Mouse (Mus musculus) limb, embryonic 14.5 days (tissue): ENCODE data around the gene Mroh3. TPM values are rescaled to one million over a fixed set of nuclear protein-coding genes. Genes with fewer than 3 reads are reported as not detected.

Source experiments
- ATAC-seq: fragments of 200-750 bp; cut with Nextera tagmentation; 2 replicates; pipeline ENCODE4 v1.8.0; 2017; ENCODE audit warnings: low read depth, moderate number of reproducible peaks, moderate TSS enrichment; ENCODE audit not compliant: low FRiP score
- DNase-seq: peaks from one replicate; pipeline ENCODE4 v3.0.0-alpha.2; 2015; ENCODE audit warnings: low spot score
- H3K27ac ChIP-seq: fragments of 300-500 bp; sonication (generic); replicated peaks from 2 replicates; pipeline ENCODE4 v1.5.1; 2014; ENCODE audit warnings: low read depth, mild to moderate bottlenecking, low read length, moderate library complexity, mixed read lengths
- H3K27me3 ChIP-seq: fragments of 300-500 bp; sonication (generic); 2 replicates; pipeline ENCODE4 v1.6.1; 2014; ENCODE audit warnings: low read length, mixed read lengths; ENCODE audit not compliant: control insufficient read depth, insufficient read depth
- H3K36me3 ChIP-seq: fragments of 300-500 bp; sonication (generic); 2 replicates; pipeline ENCODE4 v1.6.1; 2014; ENCODE audit warnings: mild to moderate bottlenecking, low read length, moderate library complexity, mixed read lengths; ENCODE audit not compliant: control insufficient read depth, insufficient read depth
- H3K4me1 ChIP-seq: fragments of 300-500 bp; sonication (generic); 2 replicates; pipeline ENCODE4 v1.6.1; 2014; ENCODE audit warnings: antibody characterized with exemption, low read length, mixed read lengths; ENCODE audit not compliant: control insufficient read depth, insufficient read depth
- H3K4me2 ChIP-seq: fragments of 300-500 bp; sonication (generic); replicated peaks from 2 replicates; pipeline ENCODE4 v1.6.1; 2014; ENCODE audit warnings: low read depth, mild to moderate bottlenecking, low read length, moderate library complexity; ENCODE audit not compliant: severe bottlenecking
- H3K4me3 ChIP-seq: fragments of 300-500 bp; sonication (generic); replicated peaks from 2 replicates; pipeline ENCODE4 v1.5.1; 2014; ENCODE audit warnings: low read length
- H3K9ac ChIP-seq: fragments of 300-500 bp; sonication (generic); 2 replicates; pipeline ENCODE4 v1.6.1; 2014; ENCODE audit warnings: mild to moderate bottlenecking, low read depth, low read length, moderate library complexity; ENCODE audit not compliant: severe bottlenecking
- H3K9me3 ChIP-seq: fragments of 300-500 bp; sonication (generic); 2 replicates; pipeline ENCODE4 v1.6.1; 2016; ENCODE audit warnings: low read length; ENCODE audit not compliant: control insufficient read depth
- POLR2A ChIP-seq: fragments of 200-500 bp; IDR thresholded peaks from 2 replicates; pipeline ENCODE4 v1.8.0; 2012; ENCODE audit warnings: inconsistent platforms, mild to moderate bottlenecking, moderate library complexity, borderline replicate concordance; ENCODE audit not compliant: insufficient read depth, insufficient read length; ENCODE audit errors: extremely low read depth
- WGBS: fragments of 180-500 bp; shearing (Covaris S2); extraction: QIAGEN DNeasy Blood & Tissue Kit; methylation state at CpG from one replicate; pipeline ENCODE4 v1.1.7; 2014; 5-methylcytosine and 5-hydroxymethylcytosine counted together
- polyA plus RNA-seq, 2 experiments: library from polyadenylated mRNA; depleted of rRNA in 1 of 2; stranded (reverse) in 1 of 2; unstranded in 1 of 2; fragments of >200 nt; fragmentation: Nextera tagmentation in 1 of 2; extraction: Ambion mirVana in 1 of 2; gene quantifications; 2 replicates each; pipeline versions ENCODE4 v1.2.1 to v1.2.3; 2012 to 2014

Gene Mroh3
- polyA plus RNA-seq, 2 experiments = 0.17 to 0.68 TPM

- no peak for TF ChIP-seq POLR2A
- WGBS = 17% methylated on average over 8 of the region's 8 CpGs
- H3K9me3 ChIP-seq = no peaks in the 10 kb centered on the region
Observed at GRCm38 (mm10) chr1:136255657-136256056, 43.0 kb upstream of the Mroh3 start.

GRCm38 (mm10) chr1:136255174-136255573, 42.5 kb upstream of the Mroh3 start:
- H3K27me3 ChIP-seq = peaks cover 19% of the 10 kb centered on the region
- 35% methylated on average over 6 of the region's 6 CpGs for WGBS
- no peak for ATAC-seq

More at GRCm38 (mm10) chr1:136255657-136256056, 43.0 kb upstream of the Mroh3 start:
- no peak overlapping the region for H3K4me3 ChIP-seq
- H3K27ac ChIP-seq = no peak overlapping the region
- DNase-seq = no peak
- no peak overlapping the region for H3K9ac ChIP-seq
- peaks cover 9% of the 10 kb centered on the region; the same call in 1 of the 2 replicates for H3K4me1 ChIP-seq
- H3K4me2 ChIP-seq = no peak overlapping the region
- H3K36me3 ChIP-seq = no peaks in the 10 kb centered on the region
- peaks cover 24% of the 10 kb centered on the region for H3K27me3 ChIP-seq
- no peak for ATAC-seq

DNA sequence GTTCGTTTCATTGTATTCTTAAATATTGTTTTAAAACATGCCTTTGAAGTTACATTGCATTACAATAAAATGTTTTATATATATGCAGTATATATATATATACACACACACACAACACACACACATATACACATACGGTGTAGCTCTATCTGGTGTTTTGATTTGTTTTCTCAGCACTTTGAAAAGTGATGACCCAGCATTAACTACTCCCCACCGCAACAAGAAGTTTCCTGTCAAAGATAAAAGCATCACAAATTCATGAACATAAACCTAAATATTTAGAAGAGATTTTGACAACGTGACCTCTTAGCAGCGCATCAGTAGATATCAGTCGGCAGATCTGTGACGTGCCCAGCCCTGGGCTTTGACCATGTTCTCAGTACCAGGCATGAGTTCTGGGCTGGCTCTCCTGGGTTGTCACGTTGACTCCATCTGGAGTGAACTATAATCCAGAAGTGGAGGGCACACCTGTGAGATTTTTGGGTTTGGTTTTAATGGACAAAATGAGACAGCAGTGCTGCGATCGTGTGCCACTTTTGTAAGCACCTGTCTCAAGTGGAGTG, 42.0 kb upstream of the Mroh3 start:
- Histone ChIP-seq H3K4me1 (peaks cover 2% of the 10 kb centered on the region; the same call in 1 of the 2 replicates), H3K9ac (no peak overlapping the region), H3K4me3 (no peak overlapping the region), H3K27me3 (peaks cover 13% of the 10 kb centered on the region), H3K36me3 (no peaks in the 10 kb centered on the region), H3K4me2 (no peak overlapping the region), H3K9me3 (no peaks in the 10 kb centered on the region), H3K27ac (no peak overlapping the region)
- no peak for DNase-seq
- ATAC-seq = no peak
- WGBS = 79% methylated on average over 10 of the region's 10 CpGs
- no peak for TF ChIP-seq POLR2A

More at GRCm38 (mm10) chr1:136255174-136255573, 42.5 kb upstream of the Mroh3 start:
- Histone ChIP-seq H3K4me2 (no peak overlapping the region), H3K4me3 (no peak overlapping the region), H3K36me3 (no peaks in the 10 kb centered on the region), H3K27ac (no peak overlapping the region), H3K9me3 (no peaks in the 10 kb centered on the region), H3K9ac (no peak overlapping the region), H3K4me1 (peaks cover 7% of the 10 kb centered on the region; the same call in 1 of the 2 replicates)
- no peak for TF ChIP-seq POLR2A
- no peak for DNase-seq

DNA sequence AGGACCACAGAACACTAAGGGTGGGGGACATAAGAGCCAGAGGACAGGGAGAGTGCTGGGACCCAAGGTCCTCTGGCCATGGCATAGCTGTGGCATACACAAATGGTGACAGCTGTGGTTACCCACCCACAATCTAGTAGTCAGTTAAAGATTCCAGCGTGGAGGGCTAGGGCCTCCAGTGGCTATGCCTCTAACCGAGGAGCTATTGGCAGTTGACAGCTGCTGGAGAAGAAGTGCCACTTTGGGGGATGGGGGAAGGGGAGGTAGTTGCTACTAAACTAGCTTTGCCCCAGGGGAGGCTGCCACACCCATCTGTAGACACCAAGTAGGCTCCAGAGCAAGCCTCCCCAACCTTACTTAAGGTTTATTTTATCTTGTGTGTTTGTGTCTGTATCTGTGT, 40.8 kb upstream of the Mroh3 start:
- H3K9me3 ChIP-seq = no peaks in the 10 kb centered on the region
- no peak overlapping the region for H3K4me2 ChIP-seq
- no peak overlapping the region for H3K9ac ChIP-seq
- H3K4me1 ChIP-seq = no peaks in the 10 kb centered on the region
- DNase-seq (no peak), ATAC-seq (no peak)
- WGBS = 11% methylated on average over 2 of the region's 2 CpGs
- H3K4me3 ChIP-seq = no peak overlapping the region
- H3K36me3 ChIP-seq = no peaks in the 10 kb centered on the region
- no peak overlapping the region for H3K27ac ChIP-seq
- TF ChIP-seq POLR2A = no peak
- peaks cover 2% of the 10 kb centered on the region for H3K27me3 ChIP-seq

- Histone ChIP-seq H3K9ac (no peak overlapping the region), H3K27me3 (no peaks in the 10 kb centered on the region), H3K9me3 (no peaks in the 10 kb centered on the region), H3K4me1 (no peaks in the 10 kb centered on the region), H3K4me3 (no peak overlapping the region), H3K4me2 (no peak overlapping the region), H3K36me3 (no peaks in the 10 kb centered on the region), H3K27ac (no peak overlapping the region)
- 45% methylated on average over 5 of the region's 5 CpGs for WGBS
- no peak for DNase-seq
- ATAC-seq = no peak
- no peak for TF ChIP-seq POLR2A
Observed at GRCm38 (mm10) chr1:136249662-136250061, 37.0 kb upstream of the Mroh3 start.
